8 mouse cellular contexts compared by ENCODE assay signal in the genomic region with DNA sequence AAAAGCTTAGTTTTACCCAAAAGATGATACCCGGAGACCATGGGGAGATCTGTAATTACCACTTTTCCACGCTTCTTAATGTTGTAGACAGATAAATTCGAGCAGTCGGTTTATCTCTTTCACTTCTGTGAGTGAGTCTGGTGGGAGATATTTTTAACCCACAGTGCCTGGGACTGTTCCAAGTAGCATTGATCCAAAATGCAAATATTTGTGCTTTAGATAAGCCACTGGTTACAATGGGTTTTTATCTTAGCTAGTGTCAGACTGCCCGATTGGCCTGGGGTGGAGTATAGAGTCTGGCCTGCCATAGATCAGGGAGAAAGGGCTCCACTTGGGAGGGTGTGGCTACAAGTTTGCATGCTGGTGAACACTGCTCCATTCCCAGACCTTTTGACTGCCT. TPM values are rescaled to one million over a fixed set of nuclear protein-coding genes. Genes with fewer than 3 reads are reported as not detected.
DNase-seq lines count a peak whose midpoint lies in the region; ATAC-seq and TF ChIP-seq lines count a peak whose summit lies in the region.

No protein-coding gene starts in this region.

- H3K4me3 ChIP-seq in G1E (ENCODE audit: low read depth, low read length), result peak overlapping the region; percentile 86
- H3K4me3 ChIP-seq in forebrain, embryonic 13.5 days, result peak overlapping the region; percentile 72
- peak overlapping the region; percentile 74 for H3K4me3 ChIP-seq in liver, embryonic 16.5 days (ENCODE audit: low read depth, low read length)

- TF ChIP-seq CTCF in G1E (IDR thresholded peaks at IDR 0.05; ENCODE audit: low read depth, low read length), result no peak

- H3K27me3 ChIP-seq in G1E (ENCODE audit: insufficient read depth, low read length), result peaks cover 3% of the 10 kb centered on the region
- no peaks in the 10 kb centered on the region for H3K27me3 ChIP-seq in forebrain, embryonic 13.5 days
- H3K27me3 ChIP-seq in liver, embryonic 16.5 days (ENCODE audit: control insufficient read depth, insufficient read depth, low read depth, low read length), result no peaks in the 10 kb centered on the region

- DNase-seq in embryo, embryonic 10 days (ENCODE audit: low spot score), result peak; percentile 54
- DNase-seq in embryo, embryonic 9.5 days (ENCODE audit: extremely low spot score), result no peak
- DNase-seq in G1E (ENCODE audit: low spot score), result peak; percentile 64
- DNase-seq in cerebellum, adult 9-10 months, result no peak
- DNase-seq in cerebellum, postnatal 25 days, result no peak
- DNase-seq in thymus, postnatal 4 days, result no peak

- no peaks in the 10 kb centered on the region for H3K9me3 ChIP-seq in G1E (replicated peaks)
- H3K9me3 ChIP-seq in forebrain, embryonic 13.5 days (replicated peaks), result no peaks in the 10 kb centered on the region
- H3K9me3 ChIP-seq in liver, embryonic 16.5 days (replicated peaks; ENCODE audit: control insufficient read depth, low read length), result no peaks in the 10 kb centered on the region

- 5% methylated on average over 5 of the region's 5 CpGs for WGBS in forebrain, embryonic 13.5 days
- 2% methylated on average over 5 of the region's 5 CpGs for WGBS in liver, embryonic 16.5 days (ENCODE audit: insufficient replicate concordance)

- H3K4me1 ChIP-seq in G1E (ENCODE audit: insufficient read depth, low read depth, low read length), result peaks cover 39% of the 10 kb centered on the region
- H3K4me1 ChIP-seq in forebrain, embryonic 13.5 days, result peaks cover 49% of the 10 kb centered on the region
- H3K4me1 ChIP-seq in liver, embryonic 16.5 days (ENCODE audit: control insufficient read depth, low read depth, low read length), result peaks cover 36% of the 10 kb centered on the region

- H3K27ac ChIP-seq in forebrain, embryonic 13.5 days, result no peak overlapping the region
- peak overlapping the region; percentile 84 for H3K27ac ChIP-seq in liver, embryonic 16.5 days (ENCODE audit: low read length)

- H3K36me3 ChIP-seq in G1E (replicated peaks), result peaks cover 40% of the 10 kb centered on the region
- H3K36me3 ChIP-seq in forebrain, embryonic 13.5 days (ENCODE audit: poor library complexity, severe bottlenecking), result peaks cover 13% of the 10 kb centered on the region
- peaks cover 5% of the 10 kb centered on the region for H3K36me3 ChIP-seq in liver, embryonic 16.5 days (ENCODE audit: control insufficient read depth, insufficient read depth)

- H3K9ac ChIP-seq in forebrain, embryonic 13.5 days, result peak overlapping the region; percentile 81
- peak overlapping the region; percentile 81 for H3K9ac ChIP-seq in liver, embryonic 16.5 days (ENCODE audit: low read depth, low read length)

- H3K4me2 ChIP-seq in forebrain, embryonic 13.5 days, result peak overlapping the region; percentile 97
- H3K4me2 ChIP-seq in liver, embryonic 16.5 days (ENCODE audit: low read depth, low read length), result peak overlapping the region; percentile 97

- ATAC-seq in G1E (ENCODE audit: extremely low read depth, insufficient number of reproducible peaks, low FRiP score, poor library complexity, severe bottlenecking), result peak; percentile 45
- no peak for ATAC-seq in forebrain, embryonic 13.5 days
- ATAC-seq in liver, embryonic 16.5 days (ENCODE audit: low read depth), result peak; percentile 58

RNA-seq across cellular contexts. Expression of gene Fam83d, which starts 0.9 kb away (rescaled TPM):
- total RNA-seq in G1E (2014; fragmentation: Nextera tagmentation) (3.8 and 9.6 TPM in 2 replicates), G1E (2017) (6.1 and 6.6 TPM in 2 replicates)
- polyA plus RNA-seq in G1E (2012), result 2.4 and 3.4 TPM in 2 replicates
- 38.7 and 39.9 TPM in 2 replicates for polyA plus RNA-seq in forebrain, embryonic 13.5 days (2015; fragmentation: Nextera tagmentation; extraction: Ambion mirVana)
- polyA plus RNA-seq in liver, embryonic 16.5 days (2015; fragmentation: Nextera tagmentation; extraction: Ambion mirVana), result 15.4 and 16.1 TPM in 2 replicates

RNA-seq across cellular contexts. Expression of gene Dhx35, which starts 25.8 kb away (rescaled TPM):
- 19.5 and 24.2 TPM in 2 replicates for total RNA-seq in G1E (2014; fragmentation: Nextera tagmentation)
- total RNA-seq in G1E (2017), result 20.4 and 28.2 TPM in 2 replicates
- polyA plus RNA-seq in G1E (2012), result 9.6 and 9.9 TPM in 2 replicates
- 16.2 and 19.5 TPM in 2 replicates for polyA plus RNA-seq in forebrain, embryonic 13.5 days (2015; fragmentation: Nextera tagmentation; extraction: Ambion mirVana)
- polyA plus RNA-seq in liver, embryonic 16.5 days (2015; fragmentation: Nextera tagmentation; extraction: Ambion mirVana), result 2.9 and 3.3 TPM in 2 replicates

Comparison
In these comparisons a context has a peak if more than half of its experiments do, and no peak if none do; other contexts are left out.
1. DNase-seq: peak in embryo, embryonic 10 days (single experiment) and G1E (single experiment); none in embryo, embryonic 9.5 days (single experiment), cerebellum, adult 9-10 months (single experiment), cerebellum, postnatal 25 days (0 of 2) and thymus, postnatal 4 days (single experiment).
2. Peak in every context shown above with its lines, with median percentiles within 50 percentile points of each other: H3K4me3 ChIP-seq.